Mouse (Mus musculus): ENCODE measurements around the gene Tbc1d9. TPM values are rescaled to one million over a fixed set of nuclear protein-coding genes. Genes with fewer than 3 reads are reported as not detected.

Gene Tbc1d9
- polyA plus RNA-seq, 1 experiment from 2014 or later, result 13.5 TPM

- H3K36me3 ChIP-seq, result no peaks in the 10 kb centered on the region
- WGBS, result 74% methylated on average over 2 of the region's 2 CpGs
These were observed 4.5 kb upstream of the Tbc1d9 start for GRCm38 (mm10) chr8:83160613-83161012.

GRCm38 (mm10) chr8:83165931-83166867, 1.0 kb downstream of the Tbc1d9 start, which contains the start of gene Gm10645:
Gm10645 (minus strand) TSS chr8:83166170.
- no peaks in the 10 kb centered on the region for H3K36me3 ChIP-seq
- no peaks in the 10 kb centered on the region for H3K9me3 ChIP-seq
- H3K4me1 ChIP-seq (replicated peaks), result peaks cover 40% of the 10 kb centered on the region
- peak within 1 kb of the TSS; percentile 71 for H3K4me2 ChIP-seq (replicated peaks)
- WGBS, result 2% methylated on average over 54 of the region's 54 CpGs
- H3K27ac ChIP-seq, result peak within 1 kb of the TSS; percentile 96
- ATAC-seq, result peak; percentile 83
- no peaks in the 10 kb centered on the region for H3K27me3 ChIP-seq
- peak within 1 kb of the TSS; percentile 89 for H3K4me3 ChIP-seq (replicated peaks)
- peak within 1 kb of the TSS; percentile 98 for H3K9ac ChIP-seq (replicated peaks)

More at GRCm38 (mm10) chr8:83160613-83161012, 4.5 kb upstream of the Tbc1d9 start:
- no peaks in the 10 kb centered on the region for H3K9me3 ChIP-seq
- H3K4me3 ChIP-seq (replicated peaks), result no peak overlapping the region
- no peak overlapping the region for H3K9ac ChIP-seq (replicated peaks)
- H3K4me2 ChIP-seq (replicated peaks), result no peak overlapping the region
- ATAC-seq, result no peak
- no peaks in the 10 kb centered on the region for H3K27me3 ChIP-seq
- H3K27ac ChIP-seq, result no peak overlapping the region
- peaks cover 6% of the 10 kb centered on the region for H3K4me1 ChIP-seq (replicated peaks)

GRCm38 (mm10) chr8:83167932-83168331, 2.8 kb downstream of the Tbc1d9 start:
- Histone ChIP-seq H3K4me2 (replicated peaks) (peak overlapping the region; percentile 71), H3K36me3 (no peaks in the 10 kb centered on the region), H3K27me3 (no peaks in the 10 kb centered on the region), H3K9me3 (no peaks in the 10 kb centered on the region), H3K4me1 (replicated peaks) (peaks cover 40% of the 10 kb centered on the region), H3K9ac (replicated peaks) (peak overlapping the region; percentile 98), H3K27ac (no peak overlapping the region), H3K4me3 (replicated peaks) (peak overlapping the region; percentile 89)
- WGBS, result 37% methylated on average over 3 of the region's 3 CpGs
- no peak for ATAC-seq

GRCm38 (mm10) chr8:83169127-83169526, 4.0 kb downstream of the Tbc1d9 start:
- no peak for ATAC-seq
- Histone ChIP-seq H3K27ac (no peak overlapping the region), H3K27me3 (no peaks in the 10 kb centered on the region), H3K9me3 (no peaks in the 10 kb centered on the region), H3K36me3 (no peaks in the 10 kb centered on the region), H3K4me2 (replicated peaks) (peak overlapping the region; percentile 71; the same call in 1 of the 2 replicates), H3K4me1 (replicated peaks) (peaks cover 40% of the 10 kb centered on the region), H3K4me3 (replicated peaks) (no peak overlapping the region), H3K9ac (replicated peaks) (no peak overlapping the region)
- 86% methylated on average over 3 of the region's 3 CpGs for WGBS

- no peaks in the 10 kb centered on the region for H3K9me3 ChIP-seq
- H3K27me3 ChIP-seq, result no peaks in the 10 kb centered on the region
- no peak for ATAC-seq
- no peak overlapping the region for H3K4me3 ChIP-seq (replicated peaks)
- peaks cover 40% of the 10 kb centered on the region for H3K4me1 ChIP-seq (replicated peaks)
- no peak overlapping the region for H3K27ac ChIP-seq
- no peaks in the 10 kb centered on the region for H3K36me3 ChIP-seq
- no peak overlapping the region for H3K9ac ChIP-seq (replicated peaks)
- WGBS, result 91% methylated on average over 2 of the region's 2 CpGs
- no peak overlapping the region for H3K4me2 ChIP-seq (replicated peaks)
These were observed 4.6 kb downstream of the Tbc1d9 start for GRCm38 (mm10) chr8:83169709-83170108.

GRCm38 (mm10) chr8:83170894-83171293, 5.7 kb downstream of the Tbc1d9 start:
- no peak overlapping the region for H3K9ac ChIP-seq (replicated peaks)
- no peak overlapping the region for H3K27ac ChIP-seq
- H3K27me3 ChIP-seq, result no peaks in the 10 kb centered on the region
- peaks cover 44% of the 10 kb centered on the region for H3K4me1 ChIP-seq (replicated peaks)
- no peaks in the 10 kb centered on the region for H3K36me3 ChIP-seq
- no peak for ATAC-seq
- H3K4me3 ChIP-seq (replicated peaks), result no peak overlapping the region
- WGBS, result 38% methylated on average over 6 of the region's 6 CpGs
- H3K9me3 ChIP-seq, result no peaks in the 10 kb centered on the region
- H3K4me2 ChIP-seq (replicated peaks), result no peak overlapping the region

GRCm38 (mm10) chr8:83175680-83176079, 10.5 kb downstream of the Tbc1d9 start:
- Histone ChIP-seq H3K4me2 (replicated peaks) (no peak overlapping the region), H3K9ac (replicated peaks) (no peak overlapping the region), H3K36me3 (no peaks in the 10 kb centered on the region), H3K4me3 (replicated peaks) (no peak overlapping the region), H3K27ac (no peak overlapping the region), H3K4me1 (replicated peaks) (peaks cover 46% of the 10 kb centered on the region), H3K27me3 (no peaks in the 10 kb centered on the region), H3K9me3 (no peaks in the 10 kb centered on the region)
- no peak for ATAC-seq
- 68% methylated on average over 10 of the region's 10 CpGs for WGBS

- Histone ChIP-seq H3K9me3 (no peaks in the 10 kb centered on the region), H3K9ac (replicated peaks) (no peak overlapping the region), H3K27me3 (no peaks in the 10 kb centered on the region), H3K4me1 (replicated peaks) (peaks cover 54% of the 10 kb centered on the region), H3K27ac (peak overlapping the region; percentile 72; the same call in 1 of the 2 replicates), H3K36me3 (no peaks in the 10 kb centered on the region), H3K4me2 (replicated peaks) (no peak overlapping the region), H3K4me3 (replicated peaks) (no peak overlapping the region)
- ATAC-seq, result peak; percentile 41
- WGBS, result 43% methylated on average over 2 of the region's 2 CpGs
These were observed 11.6 kb downstream of the Tbc1d9 start for GRCm38 (mm10) chr8:83176785-83177184.

GRCm38 (mm10) chr8:83177317-83178195, 12.4 kb downstream of the Tbc1d9 start:
- Histone ChIP-seq H3K36me3 (no peaks in the 10 kb centered on the region), H3K4me2 (replicated peaks) (peak overlapping the region; percentile 21), H3K9me3 (no peaks in the 10 kb centered on the region), H3K27ac (peak overlapping the region; percentile 72), H3K9ac (replicated peaks) (0 out of 2 replicates have a peak overlapping the region, but pooled peaks have one; percentile 33), H3K4me1 (replicated peaks) (peaks cover 62% of the 10 kb centered on the region), H3K27me3 (no peaks in the 10 kb centered on the region), H3K4me3 (replicated peaks) (no peak overlapping the region)
- WGBS, result 4% methylated on average over 11 of the region's 11 CpGs
- ATAC-seq, result peak; percentile 72

- ATAC-seq, result 0 out of 2 replicates have a peak, but pooled peaks have one; percentile 49
- WGBS, result 5% methylated on average over 9 of the region's 9 CpGs
- no peaks in the 10 kb centered on the region for H3K27me3 ChIP-seq
- H3K9ac ChIP-seq (replicated peaks), result no peak overlapping the region
- H3K4me2 ChIP-seq (replicated peaks), result no peak overlapping the region
- H3K36me3 ChIP-seq, result no peaks in the 10 kb centered on the region
- peak overlapping the region; percentile 72 for H3K27ac ChIP-seq
- H3K9me3 ChIP-seq, result no peaks in the 10 kb centered on the region
- peaks cover 69% of the 10 kb centered on the region for H3K4me1 ChIP-seq (replicated peaks)
- H3K4me3 ChIP-seq (replicated peaks), result no peak overlapping the region
These were observed 13.1 kb downstream of the Tbc1d9 start for GRCm38 (mm10) chr8:83178228-83178742.

GRCm38 (mm10) chr8:83181851-83182482, 16.8 kb downstream of the Tbc1d9 start:
- Histone ChIP-seq H3K9ac (replicated peaks) (no peak overlapping the region), H3K27ac (peak overlapping the region; percentile 48; the same call in 1 of the 2 replicates), H3K27me3 (no peaks in the 10 kb centered on the region), H3K36me3 (no peaks in the 10 kb centered on the region), H3K9me3 (no peaks in the 10 kb centered on the region), H3K4me3 (replicated peaks) (no peak overlapping the region), H3K4me2 (replicated peaks) (no peak overlapping the region), H3K4me1 (replicated peaks) (peaks cover 70% of the 10 kb centered on the region)
- WGBS, result 74% methylated on average over 6 of the region's 6 CpGs
- ATAC-seq, result no peak
